Mouse (Mus musculus): Measurements from ENCODE around the gene Asb10.

DNA sequence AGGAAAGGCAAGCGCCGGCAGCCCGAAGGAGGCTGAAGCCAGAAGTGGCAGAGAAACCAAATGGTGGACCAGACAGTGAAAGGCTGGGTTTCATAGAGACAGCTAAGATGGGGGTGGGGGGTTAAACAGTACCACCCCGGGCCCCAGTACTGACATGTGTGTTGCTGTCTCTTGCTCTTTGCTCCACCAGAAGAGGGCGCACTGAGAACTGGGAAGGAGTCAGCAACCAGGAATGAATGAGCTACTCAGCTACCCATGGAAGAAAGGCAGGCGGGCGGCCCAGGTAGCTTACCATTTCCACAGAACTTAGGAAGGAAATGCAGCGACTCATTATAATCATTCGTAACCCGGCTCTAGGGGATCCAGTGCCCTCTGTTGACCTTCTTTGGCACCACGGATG lies 30.1 kb downstream of the Asb10 start:
- TF ChIP-seq CTCF (IDR thresholded peaks at IDR 0.05; ENCODE audit: low read depth, low read length) (no peak), TAL1 (conservative IDR thresholded peaks at IDR 0.05; ENCODE audit: low read depth, low read length) (no peak), GATA1 (IDR thresholded peaks at IDR 0.05; ENCODE audit: borderline replicate concordance, low read length) (no peak)
